Mouse (Mus musculus) spleen, adult 2 months (tissue): Measurements from ENCODE around the gene Ndp.

Source experiments
- CTCF ChIP-seq: fragments of 200-500 bp; IDR thresholded peaks from 2 replicates; pipeline ENCODE4 v1.5.1; 2011; ENCODE audit warnings: mild to moderate bottlenecking, inconsistent platforms; ENCODE audit not compliant: insufficient read depth, insufficient read length, insufficient replicate concordance; ENCODE audit errors: extremely low read depth
- POLR2A ChIP-seq: fragments of 200-500 bp; IDR thresholded peaks from 2 replicates; pipeline ENCODE4 v1.6.1; 2011; ENCODE audit warnings: low read depth, low read length, inconsistent platforms

GRCm38 (mm10) chrX:16841443-16841842 is 70.1 kb downstream of the Ndp start:
- TF ChIP-seq CTCF, result no peak
- no peak for TF ChIP-seq POLR2A
